ENCODE assay signal across 10 mouse cellular contexts in the genomic region with DNA sequence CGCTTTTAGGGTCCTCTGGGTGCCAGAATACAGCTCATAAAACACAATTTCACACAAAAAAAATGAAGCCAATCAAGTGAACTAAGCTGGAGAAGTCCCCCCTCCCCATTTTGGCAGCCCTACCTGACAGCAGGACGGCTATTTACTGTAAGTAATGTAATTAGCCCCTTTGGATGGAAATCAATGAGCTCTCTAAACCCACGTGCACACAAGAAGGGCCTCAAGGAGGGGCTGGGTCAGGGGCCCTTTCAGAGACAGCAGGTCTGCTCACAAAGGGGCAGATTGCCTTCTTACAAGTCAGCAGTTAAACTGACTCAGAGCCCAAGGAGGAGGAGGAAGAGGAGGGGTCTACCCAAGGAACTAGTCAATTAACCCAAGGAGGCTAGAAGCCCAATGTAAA. TPM values are rescaled to one million over a fixed set of nuclear protein-coding genes. Genes with fewer than 3 reads are reported as not detected.
DNase-seq lines count a peak whose midpoint lies in the region; ATAC-seq and TF ChIP-seq lines count a peak whose summit lies in the region.
"Had no signal": no experiment of that assay in that cellular context is flagged by ENCODE, and none has a peak within 500 bp of the region (broad histone marks: within the 10 kb centered on the region; RNA-seq: fewer than 3 reads in every experiment).

No protein-coding gene starts in this region.

- 11% methylated on average over 3 of the region's 3 CpGs for WGBS in heart, embryonic 16.5 days
- WGBS in embryonic facial prominence, embryonic 12.5 days, result 3% methylated on average over 3 of the region's 3 CpGs
- WGBS in hindbrain, postnatal 0 days, result 5% methylated on average over 3 of the region's 3 CpGs
- WGBS in midbrain, postnatal 0 days, result 4% methylated on average over 3 of the region's 3 CpGs

- peaks cover 55% of the 10 kb centered on the region for H3K27me3 ChIP-seq in heart, embryonic 16.5 days (ENCODE audit: control insufficient read depth, insufficient read depth, low read length)
- peaks cover 75% of the 10 kb centered on the region for H3K27me3 ChIP-seq in embryonic facial prominence, embryonic 12.5 days
- peaks cover 36% of the 10 kb centered on the region for H3K27me3 ChIP-seq in hindbrain, postnatal 0 days (ENCODE audit: insufficient read depth, low read length)
- H3K27me3 ChIP-seq in midbrain, postnatal 0 days (ENCODE audit: insufficient read depth, low read length), result peaks cover 19% of the 10 kb centered on the region

- peaks cover 34% of the 10 kb centered on the region for H3K4me1 ChIP-seq in heart, embryonic 16.5 days (ENCODE audit: control insufficient read depth, insufficient read depth, low read length)
- peaks cover 26% of the 10 kb centered on the region for H3K4me1 ChIP-seq in embryonic facial prominence, embryonic 12.5 days
- peaks cover 9% of the 10 kb centered on the region; the same call in 1 of the 2 replicates for H3K4me1 ChIP-seq in hindbrain, postnatal 0 days (ENCODE audit: insufficient read depth, low read length)
- H3K4me1 ChIP-seq in midbrain, postnatal 0 days (ENCODE audit: insufficient read depth, low read length), result 0 out of 2 replicates have a peak, but pooled peaks cover 2% of the 10 kb centered on the region

- TF ChIP-seq CTCF in hindbrain, postnatal 0 days (IDR thresholded peaks at IDR 0.05; ENCODE audit: low read depth), result no peak
- no peak for TF ChIP-seq CTCF in midbrain, postnatal 0 days (IDR thresholded peaks at IDR 0.05)

- DNase-seq in heart, postnatal 4 days, result no peak
- peak; percentile 57 for DNase-seq in hindbrain, postnatal 0 days (ENCODE audit: low spot score)
- DNase-seq in midbrain, postnatal 0 days (ENCODE audit: low spot score), result peak; percentile 63
- DNase-seq in right cerebral cortex, postnatal 25 days, result no peak
- no peak for DNase-seq in lung, postnatal 14 days
- no peak for DNase-seq in cerebellum, adult 9-11 months
- DNase-seq: gastrocnemius, postnatal 10 days; thymus, adult 18-20 months had no signal

- no peak overlapping the region for H3K27ac ChIP-seq in heart, embryonic 16.5 days (ENCODE audit: low read length)
- no peak overlapping the region for H3K27ac ChIP-seq in embryonic facial prominence, embryonic 12.5 days
- no peak overlapping the region for H3K27ac ChIP-seq in hindbrain, postnatal 0 days
- H3K27ac ChIP-seq in midbrain, postnatal 0 days (ENCODE audit: low read depth, low read length), result peak overlapping the region; percentile 90

- no peak for ATAC-seq in heart, embryonic 16.5 days (replicated peaks; ENCODE audit: extremely low read depth, insufficient read depth, low FRiP score)
- no peak for ATAC-seq in embryonic facial prominence, embryonic 12.5 days (ENCODE audit: insufficient number of reproducible peaks, insufficient read depth, low FRiP score, low TSS enrichment)
- peak; percentile 36 for ATAC-seq in hindbrain, postnatal 0 days
- no peak for ATAC-seq in midbrain, postnatal 0 days (ENCODE audit: low FRiP score)

- no peak overlapping the region for H3K9ac ChIP-seq in heart, embryonic 16.5 days (ENCODE audit: low read length)
- H3K9ac ChIP-seq in embryonic facial prominence, embryonic 12.5 days, result no peak overlapping the region
- H3K9ac ChIP-seq in hindbrain, postnatal 0 days (replicated peaks; ENCODE audit: low read length), result no peak overlapping the region
- H3K9ac ChIP-seq in midbrain, postnatal 0 days (replicated peaks; ENCODE audit: low read length, poor library complexity, severe bottlenecking), result peak overlapping the region; percentile 74

- no peaks in the 10 kb centered on the region for H3K36me3 ChIP-seq in heart, embryonic 16.5 days (ENCODE audit: control insufficient read depth, insufficient read depth)
- no peaks in the 10 kb centered on the region for H3K36me3 ChIP-seq in embryonic facial prominence, embryonic 12.5 days
- no peaks in the 10 kb centered on the region for H3K36me3 ChIP-seq in hindbrain, postnatal 0 days (ENCODE audit: insufficient read depth, low read length)
- H3K36me3 ChIP-seq in midbrain, postnatal 0 days (ENCODE audit: insufficient read depth, low read length), result no peaks in the 10 kb centered on the region

- no peaks in the 10 kb centered on the region for H3K9me3 ChIP-seq in heart, embryonic 16.5 days (replicated peaks; ENCODE audit: control insufficient read depth, low read length)
- H3K9me3 ChIP-seq in embryonic facial prominence, embryonic 12.5 days, result no peaks in the 10 kb centered on the region
- no peaks in the 10 kb centered on the region for H3K9me3 ChIP-seq in hindbrain, postnatal 0 days (ENCODE audit: low read length)
- H3K9me3 ChIP-seq in midbrain, postnatal 0 days (ENCODE audit: low read length), result no peaks in the 10 kb centered on the region

- H3K4me2 ChIP-seq in heart, embryonic 16.5 days (ENCODE audit: low read depth, low read length), result peak overlapping the region; percentile 68
- peak overlapping the region; percentile 54; the same call in 1 of the 2 replicates for H3K4me2 ChIP-seq in embryonic facial prominence, embryonic 12.5 days (replicated peaks)
- peak overlapping the region; percentile 56 for H3K4me2 ChIP-seq in hindbrain, postnatal 0 days (ENCODE audit: low read depth, low read length)
- peak overlapping the region; percentile 68 for H3K4me2 ChIP-seq in midbrain, postnatal 0 days (ENCODE audit: low read depth, low read length, poor library complexity, severe bottlenecking)

- H3K4me3 ChIP-seq in heart, embryonic 16.5 days (ENCODE audit: low read length), result peak overlapping the region; percentile 51
- peak overlapping the region; percentile 36; the same call in 1 of the 2 replicates for H3K4me3 ChIP-seq in embryonic facial prominence, embryonic 12.5 days
- peak overlapping the region; percentile 29 for H3K4me3 ChIP-seq in hindbrain, postnatal 0 days (ENCODE audit: low read length)
- H3K4me3 ChIP-seq in midbrain, postnatal 0 days (ENCODE audit: low read depth, low read length), result peak overlapping the region; percentile 44

RNA-seq across cellular contexts. Expression of a gene that starts 4.2 kb away (rescaled TPM):
- 0.14 and 0.25 TPM in 2 replicates for polyA plus RNA-seq in heart, embryonic 16.5 days (2015; fragmentation: Nextera tagmentation; extraction: Ambion mirVana)
- total RNA-seq in heart, postnatal 4 days (2021), result not detected
- 0.91 and 1.3 TPM in 2 replicates for polyA plus RNA-seq in embryonic facial prominence, embryonic 12.5 days (2016; fragmentation: Nextera tagmentation; extraction: Ambion mirVana)
- total RNA-seq in hindbrain, postnatal 0 days (2014; rRNA removed), result 9.1 and 12.0 TPM in 2 replicates
- 5.4 and 15.5 TPM in 2 replicates for polyA plus RNA-seq in hindbrain, postnatal 0 days (2015; fragmentation: Nextera tagmentation; extraction: Ambion mirVana)
- total RNA-seq in midbrain, postnatal 0 days (2014; rRNA removed), result 125 and 129 TPM in 2 replicates
- polyA plus RNA-seq in midbrain, postnatal 0 days (2015; fragmentation: Nextera tagmentation; extraction: Ambion mirVana), result 63.1 and 76.9 TPM in 2 replicates
- total RNA-seq: gastrocnemius, postnatal 10 days had no signal

RNA-seq across cellular contexts. Expression of a gene that starts 12.5 kb away (rescaled TPM):
- 26.8 and 29.4 TPM in 2 replicates for polyA plus RNA-seq in heart, embryonic 16.5 days (2015; fragmentation: Nextera tagmentation; extraction: Ambion mirVana)
- total RNA-seq in heart, postnatal 4 days (2021), result 10 to 100 TPM; 15.8 to 20.3 TPM
- 43.2 and 43.4 TPM in 2 replicates for polyA plus RNA-seq in embryonic facial prominence, embryonic 12.5 days (2016; fragmentation: Nextera tagmentation; extraction: Ambion mirVana)
- total RNA-seq in hindbrain, postnatal 0 days (2014; rRNA removed), result 29.1 and 32.7 TPM in 2 replicates
- 45.0 and 45.6 TPM in 2 replicates for polyA plus RNA-seq in hindbrain, postnatal 0 days (2015; fragmentation: Nextera tagmentation; extraction: Ambion mirVana)
- total RNA-seq in midbrain, postnatal 0 days (2014; rRNA removed), result 35.6 and 68.9 TPM in 2 replicates
- polyA plus RNA-seq in midbrain, postnatal 0 days (2015; fragmentation: Nextera tagmentation; extraction: Ambion mirVana), result 49.7 and 50.9 TPM in 2 replicates

Comparison
In these comparisons a context has a peak if more than half of its experiments do, and no peak if none do; other contexts are left out.
1. DNase-seq: peak in hindbrain, postnatal 0 days (single experiment) and midbrain, postnatal 0 days (single experiment); none in heart, postnatal 4 days (single experiment), right cerebral cortex, postnatal 25 days (single experiment), lung, postnatal 14 days (single experiment) and cerebellum, adult 9-11 months (single experiment).
2. Peak in every context shown above with its lines, with median percentiles within 50 percentile points of each other: H3K4me2 ChIP-seq and H3K4me3 ChIP-seq.